Mouse (Mus musculus) heart, postnatal 0 days (tissue): Measurements from ENCODE around the gene Snx15. TPM values are rescaled to one million over a fixed set of nuclear protein-coding genes. Genes with fewer than 3 reads are reported as not detected.

Experiments used
- ATAC-seq: fragments of 200-750 bp; cut with Nextera tagmentation; 2 replicates; pipeline ENCODE4 v1.8.0; 2017; ENCODE audit warnings: low read depth, moderate number of reproducible peaks, moderate library complexity; ENCODE audit not compliant: insufficient read depth
- DNase-seq: peaks from one replicate; pipeline ENCODE4 v3.0.0-alpha.2; 2016; ENCODE audit warnings: low spot score
- H3K27ac ChIP-seq: fragments of 300-500 bp; sonication (generic); 2 replicates; pipeline ENCODE4 v1.5.1; 2014; ENCODE audit warnings: low read depth, mild to moderate bottlenecking
- H3K27me3 ChIP-seq: fragments of 300-500 bp; sonication (generic); 2 replicates; pipeline ENCODE4 v1.6.1; 2014; ENCODE audit warnings: low read length, mixed read lengths; ENCODE audit not compliant: control insufficient read depth, insufficient read depth
- H3K36me3 ChIP-seq: fragments of 300-500 bp; sonication (generic); replicated peaks from 2 replicates; pipeline ENCODE4 v1.6.1; 2014; ENCODE audit warnings: low read length, mixed read lengths; ENCODE audit not compliant: control insufficient read depth, insufficient read depth
- H3K4me1 ChIP-seq: fragments of 300-500 bp; sonication (generic); 2 replicates; pipeline ENCODE4 v1.6.1; 2014; ENCODE audit warnings: antibody characterized with exemption; ENCODE audit not compliant: control insufficient read depth, insufficient read depth
- H3K4me2 ChIP-seq: fragments of 300-500 bp; sonication (generic); 2 replicates; pipeline ENCODE4 v1.6.1; 2014; ENCODE audit warnings: low read depth, mild to moderate bottlenecking, low read length, moderate library complexity
- H3K4me3 ChIP-seq: fragments of 300-500 bp; sonication (generic); 2 replicates; pipeline ENCODE4 v1.5.1; 2014; ENCODE audit warnings: low read depth, low read length
- H3K9ac ChIP-seq: fragments of 300-500 bp; sonication (generic); replicated peaks from 2 replicates; pipeline ENCODE4 v1.6.1; 2014; ENCODE audit warnings: low read depth, low read length, mixed read lengths
- H3K9me3 ChIP-seq: fragments of 300-500 bp; sonication (generic); replicated peaks from 2 replicates; pipeline ENCODE4 v1.6.1; 2016; ENCODE audit warnings: low read length; ENCODE audit not compliant: control insufficient read depth
- CTCF ChIP-seq: IDR thresholded peaks from 2 replicates; pipeline ENCODE4 v1.5.1; 2016; ENCODE audit warnings: antibody characterized with exemption, control low read depth, low read depth
- EP300 ChIP-seq: IDR thresholded peaks from 2 replicates; pipeline ENCODE4 v1.6.1; 2016; ENCODE audit warnings: antibody characterized with exemption, low read depth
- WGBS: fragments of 180-500 bp; shearing (Covaris S2); extraction: QIAGEN DNeasy Blood & Tissue Kit; methylation state at CpG from one replicate; pipeline ENCODE4 v1.1.7; 2014; 5-methylcytosine and 5-hydroxymethylcytosine counted together
- polyA plus RNA-seq: library from polyadenylated mRNA; unstranded; fragments of >200 nt; fragmentation: Nextera tagmentation; extraction: Ambion mirVana; gene quantifications from 2 replicates; pipeline ENCODE4 v1.2.1, GENCODE M21; 2015
- total RNA-seq: library from RNA; depleted of rRNA; stranded (reverse); fragments of >200 nt; gene quantifications from 2 replicates; pipeline ENCODE4 v1.2.3, GENCODE M21; 2014; ENCODE audit warnings: low replicate concordance

Snx15 gene
- total and polyA plus RNA-seq, 2 experiments from 2014 or later, result 17.5 to 30.5 TPM

- Histone ChIP-seq H3K36me3 (peaks cover 24% of the 10 kb centered on the region), H3K9ac (peak overlapping the region; percentile 79), H3K4me3 (peak overlapping the region; percentile 64), H3K4me2 (peak overlapping the region; percentile 98), H3K9me3 (no peaks in the 10 kb centered on the region), H3K4me1 (peaks cover 11% of the 10 kb centered on the region), H3K27me3 (no peaks in the 10 kb centered on the region), H3K27ac (peak overlapping the region; percentile 92)
- ATAC-seq, result peak; percentile 1; the same call in 1 of the 2 replicates
- DNase-seq, result no peak
- no peak for TF ChIP-seq EP300
- TF ChIP-seq CTCF, result no peak
- WGBS, result 2% methylated on average over 8 of the region's 8 CpGs
Measured at GRCm38 (mm10) chr19:6118677-6119185, 9.4 kb downstream of the Snx15 start.

- peak; percentile 85 for ATAC-seq
- Histone ChIP-seq H3K27ac (peak within 1 kb of the TSS; percentile 92), H3K4me3 (peak within 1 kb of the TSS; percentile 64), H3K4me1 (peaks cover 11% of the 10 kb centered on the region), H3K9me3 (no peaks in the 10 kb centered on the region), H3K9ac (peak within 1 kb of the TSS; percentile 79), H3K36me3 (peaks cover 24% of the 10 kb centered on the region), H3K4me2 (peak within 1 kb of the TSS; percentile 98), H3K27me3 (no peaks in the 10 kb centered on the region)
- no peak for TF ChIP-seq CTCF
- peak; percentile 51; the same call in 1 of the 2 replicates for TF ChIP-seq EP300
- peak; percentile 85 for DNase-seq
- WGBS, result under 1% methylated on average over 62 of the region's 77 CpGs
Measured at GRCm38 (mm10) chr19:6117986-6118676, 10.0 kb downstream of the Snx15 start, which contains the start of gene Sac3d1. Gene Sac3d1, minus strand, starts transcription at chr19:6118650.

GRCm38 (mm10) chr19:6117346-6117985, 10.6 kb downstream of the Snx15 start:
- Histone ChIP-seq H3K4me1 (peaks cover 11% of the 10 kb centered on the region), H3K9ac (peak overlapping the region; percentile 79), H3K9me3 (no peaks in the 10 kb centered on the region), H3K27me3 (no peaks in the 10 kb centered on the region), H3K36me3 (peaks cover 28% of the 10 kb centered on the region), H3K4me2 (peak overlapping the region; percentile 98), H3K27ac (peak overlapping the region; percentile 92), H3K4me3 (peak overlapping the region; percentile 64)
- TF ChIP-seq CTCF, result no peak
- TF ChIP-seq EP300, result no peak
- 4% methylated on average over 31 of the region's 32 CpGs for WGBS
- peak; percentile 2; the same call in 1 of the 2 replicates for ATAC-seq
- no peak for DNase-seq

GRCm38 (mm10) chr19:6116113-6116850, 11.8 kb downstream of the Snx15 start:
- Histone ChIP-seq H3K27me3 (no peaks in the 10 kb centered on the region), H3K27ac (0 out of 2 replicates have a peak overlapping the region, but pooled peaks have one; percentile 5), H3K4me2 (peak overlapping the region; percentile 98), H3K9me3 (no peaks in the 10 kb centered on the region), H3K4me1 (peaks cover 11% of the 10 kb centered on the region), H3K9ac (0 out of 2 replicates have a peak overlapping the region, but pooled peaks have one; percentile 21), H3K36me3 (peaks cover 28% of the 10 kb centered on the region), H3K4me3 (no peak overlapping the region)
- WGBS, result 77% methylated on average over 15 of the region's 15 CpGs
- TF ChIP-seq CTCF, result no peak
- TF ChIP-seq EP300, result no peak
- ATAC-seq, result no peak
- DNase-seq, result no peak

GRCm38 (mm10) chr19:6113116-6113515, 15.0 kb downstream of the Snx15 start:
- Histone ChIP-seq H3K27ac (no peak overlapping the region), H3K4me1 (peaks cover 11% of the 10 kb centered on the region), H3K36me3 (peaks cover 23% of the 10 kb centered on the region), H3K27me3 (no peaks in the 10 kb centered on the region), H3K9me3 (no peaks in the 10 kb centered on the region), H3K9ac (no peak overlapping the region), H3K4me2 (no peak overlapping the region), H3K4me3 (no peak overlapping the region)
- TF ChIP-seq CTCF (no peak), EP300 (no peak)
- ATAC-seq (no peak), DNase-seq (no peak)
- WGBS, result 50% methylated on average over 6 of the region's 6 CpGs
